Mouse (Mus musculus) erythroblast, embryonic 14.5 days (primary cell): Measurements from ENCODE around the gene B3gat3. TPM values are rescaled to one million over a fixed set of nuclear protein-coding genes. Genes with fewer than 3 reads are reported as not detected.
A peak's percentile ranks its signal among the peaks of the same experiment; 100 is the strongest.

Source experiments
- H3K27me3 ChIP-seq: 2 replicates; pipeline ENCODE4 v1.6.1; 2012; ENCODE audit warnings: inconsistent platforms; ENCODE audit not compliant: control insufficient read depth
- H3K36me3 ChIP-seq: 2 replicates; pipeline ENCODE4 v1.6.1; 2012; ENCODE audit warnings: mild to moderate bottlenecking, inconsistent platforms; ENCODE audit not compliant: control insufficient read depth
- H3K4me1 ChIP-seq: 2 replicates; pipeline ENCODE4 v1.6.1; 2012; ENCODE audit warnings: inconsistent platforms; ENCODE audit not compliant: control insufficient read depth
- H3K4me3 ChIP-seq: replicated peaks from 2 replicates; pipeline ENCODE3; 2012; ENCODE audit warnings: moderate library complexity, mild to moderate bottlenecking, inconsistent platforms
- H3K9me3 ChIP-seq: 2 replicates; pipeline ENCODE4 v1.6.1; 2012; ENCODE audit warnings: low read length, inconsistent platforms, mixed read lengths; ENCODE audit not compliant: control insufficient read depth
- GATA1 ChIP-seq: IDR thresholded peaks from 2 replicates; pipeline ENCODE4 v1.6.1; 2012; ENCODE audit warnings: low read length, inconsistent platforms, mixed read lengths
- TAL1 ChIP-seq: IDR thresholded peaks from 3 replicates; pipeline ENCODE4 v1.6.1; 2012; ENCODE audit warnings: low read length, inconsistent platforms, mixed read lengths
- polyA plus RNA-seq: library from polyadenylated mRNA; stranded (reverse); fragments of >175 nt; gene quantifications from 2 replicates; pipeline ENCODE4 v1.2.3, GENCODE M21; 2012

The B3gat3 gene
- polyA plus RNA-seq, 1 experiment = 16.4 TPM

GRCm38 (mm10) chr19:8897865-8898495, 22.2 kb upstream of the B3gat3 start, which contains the start of gene Ganab:
Ganab (plus strand) TSS chr19:8898071.
- no peaks in the 10 kb centered on the region for H3K27me3 ChIP-seq
- H3K9me3 ChIP-seq = peaks cover 3% of the 10 kb centered on the region; the same call in 1 of the 2 replicates
- peak within 1 kb of the TSS; percentile 70 for H3K4me3 ChIP-seq
- peaks cover 70% of the 10 kb centered on the region for H3K4me1 ChIP-seq
- TF ChIP-seq GATA1 (no peak), TAL1 (no peak)
- H3K36me3 ChIP-seq = peaks cover 68% of the 10 kb centered on the region

GRCm38 (mm10) chr19:8898576-8898975, 21.6 kb upstream of the B3gat3 start:
- peak overlapping the region; percentile 70 for H3K4me3 ChIP-seq
- peaks cover 74% of the 10 kb centered on the region for H3K36me3 ChIP-seq
- TF ChIP-seq TAL1 = no peak
- TF ChIP-seq GATA1 = no peak
- H3K27me3 ChIP-seq = no peaks in the 10 kb centered on the region
- H3K9me3 ChIP-seq = peaks cover 3% of the 10 kb centered on the region; the same call in 1 of the 2 replicates
- H3K4me1 ChIP-seq = peaks cover 65% of the 10 kb centered on the region

DNA sequence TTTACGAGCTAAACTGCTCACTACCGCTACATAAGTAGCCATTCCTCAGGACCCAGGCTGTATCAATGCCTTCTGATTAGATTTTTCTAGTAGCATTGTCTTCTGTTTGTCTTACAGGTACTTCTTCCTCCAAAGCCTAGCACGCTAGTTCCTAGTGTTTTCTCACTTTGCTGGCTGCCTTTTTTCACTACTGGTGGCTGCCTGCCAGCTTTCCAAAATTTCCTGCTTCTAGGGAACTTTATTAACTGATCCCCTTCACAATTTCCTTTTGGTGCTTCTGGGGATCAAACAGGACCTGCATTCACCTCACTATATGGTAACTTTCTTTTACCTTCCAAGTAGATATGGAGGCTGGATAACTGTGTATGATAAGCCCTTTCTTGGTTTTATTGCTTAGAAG, 21.1 kb upstream of the B3gat3 start:
- Histone ChIP-seq H3K27me3 (no peaks in the 10 kb centered on the region), H3K4me3 (peak overlapping the region; percentile 70), H3K4me1 (peaks cover 60% of the 10 kb centered on the region), H3K36me3 (peaks cover 78% of the 10 kb centered on the region), H3K9me3 (peaks cover 3% of the 10 kb centered on the region; the same call in 1 of the 2 replicates)
- TF ChIP-seq TAL1 (no peak), GATA1 (no peak)

DNA sequence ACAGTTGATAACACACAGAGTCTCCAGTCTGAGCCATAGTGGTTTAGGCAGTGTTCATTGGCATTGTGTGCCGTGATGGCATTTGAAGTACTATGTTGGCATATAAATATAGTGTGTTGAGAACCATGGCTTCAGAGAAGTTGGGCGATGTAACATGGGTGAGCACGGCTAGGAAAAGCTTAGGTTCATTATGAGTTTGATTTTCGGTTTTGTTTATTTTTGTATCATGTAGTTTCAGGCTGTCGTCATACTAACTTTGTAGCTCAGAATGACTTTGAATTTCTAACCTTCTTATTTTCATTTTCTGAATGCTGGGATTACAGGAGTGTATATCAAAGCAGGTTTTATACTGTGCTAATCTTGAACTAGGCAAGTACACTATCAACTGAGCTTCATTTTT, 16.8 kb upstream of the B3gat3 start:
- Histone ChIP-seq H3K4me3 (no peak overlapping the region), H3K4me1 (peaks cover 24% of the 10 kb centered on the region), H3K36me3 (peaks cover 87% of the 10 kb centered on the region), H3K9me3 (no peaks in the 10 kb centered on the region), H3K27me3 (no peaks in the 10 kb centered on the region)
- TF ChIP-seq GATA1 (no peak), TAL1 (no peak)

DNA sequence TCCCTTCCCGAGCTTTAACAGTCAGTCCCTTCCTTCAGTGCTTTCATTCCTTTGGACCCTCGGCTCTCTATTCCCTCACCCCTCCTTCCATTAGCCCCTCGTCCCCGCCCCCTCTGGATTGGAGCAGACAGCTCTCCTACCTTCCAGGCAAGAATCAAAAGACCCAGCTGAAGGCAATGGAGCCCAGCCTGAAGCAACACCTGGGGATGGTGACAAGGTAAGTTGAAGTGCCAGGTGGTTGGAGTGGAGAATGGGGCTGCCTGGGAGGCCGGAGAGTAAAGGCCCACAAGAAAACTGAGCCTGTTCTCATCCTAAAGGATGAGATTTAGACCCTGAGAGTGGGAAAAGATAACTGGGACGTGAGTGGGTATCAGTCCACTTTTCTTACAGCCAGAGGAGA, 11.6 kb upstream of the B3gat3 start:
- no peak overlapping the region for H3K4me3 ChIP-seq
- no peaks in the 10 kb centered on the region for H3K9me3 ChIP-seq
- H3K27me3 ChIP-seq = no peaks in the 10 kb centered on the region
- H3K36me3 ChIP-seq = peaks cover 98% of the 10 kb centered on the region
- no peaks in the 10 kb centered on the region for H3K4me1 ChIP-seq
- TF ChIP-seq GATA1 (no peak), TAL1 (no peak)

GRCm38 (mm10) chr19:8911810-8912209, 8.4 kb upstream of the B3gat3 start:
- TF ChIP-seq TAL1 (no peak), GATA1 (no peak)
- Histone ChIP-seq H3K4me1 (no peaks in the 10 kb centered on the region), H3K4me3 (no peak overlapping the region), H3K27me3 (no peaks in the 10 kb centered on the region), H3K36me3 (peaks cover 100% of the 10 kb centered on the region), H3K9me3 (no peaks in the 10 kb centered on the region)

DNA sequence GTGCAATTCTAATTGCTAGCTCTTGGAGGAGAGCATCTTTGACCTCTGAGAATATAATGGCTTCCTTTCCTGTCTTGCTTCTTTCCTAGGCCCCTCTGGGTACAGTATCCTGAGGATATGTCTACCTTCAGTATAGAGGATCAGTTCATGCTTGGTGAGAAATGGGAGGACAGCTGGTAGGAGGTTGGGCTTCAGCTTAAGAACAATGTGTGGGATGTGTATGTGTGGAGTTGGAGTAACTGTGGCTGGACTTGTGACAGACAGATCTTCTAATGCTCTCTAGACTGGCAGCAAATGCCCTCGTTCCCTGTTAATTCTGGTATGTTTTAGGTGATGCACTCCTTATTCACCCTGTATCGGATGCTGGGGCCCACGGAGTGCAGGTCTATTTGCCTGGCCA, 6.0 kb upstream of the B3gat3 start:
- Histone ChIP-seq H3K27me3 (no peaks in the 10 kb centered on the region), H3K4me3 (no peak overlapping the region), H3K9me3 (no peaks in the 10 kb centered on the region), H3K36me3 (peaks cover 82% of the 10 kb centered on the region), H3K4me1 (peaks cover 2% of the 10 kb centered on the region)
- TF ChIP-seq TAL1 (no peak), GATA1 (no peak)

DNA sequence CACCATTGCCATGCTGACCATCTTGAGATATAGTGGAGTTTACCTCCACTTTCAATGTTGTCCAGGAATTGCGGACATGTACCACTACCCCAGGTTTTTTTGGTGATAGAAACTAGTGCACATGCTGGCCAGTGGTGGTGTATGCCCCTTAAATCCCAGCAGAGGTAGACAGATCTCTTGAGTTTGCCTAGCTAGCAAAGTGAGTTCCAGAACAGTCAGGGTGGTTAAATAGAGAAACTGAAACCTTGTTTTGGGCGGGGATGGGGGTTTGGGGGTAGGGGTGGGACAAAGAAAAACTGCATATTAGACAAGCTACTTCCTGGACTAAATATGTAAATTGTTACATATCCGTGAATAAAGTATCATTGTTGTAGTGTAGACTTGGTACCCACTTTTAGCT, 1.2 kb upstream of the B3gat3 start:
- Histone ChIP-seq H3K36me3 (peaks cover 55% of the 10 kb centered on the region), H3K4me3 (no peak overlapping the region), H3K4me1 (peaks cover 37% of the 10 kb centered on the region), H3K27me3 (no peaks in the 10 kb centered on the region), H3K9me3 (no peaks in the 10 kb centered on the region)
- TF ChIP-seq GATA1 (no peak), TAL1 (no peak)

DNA sequence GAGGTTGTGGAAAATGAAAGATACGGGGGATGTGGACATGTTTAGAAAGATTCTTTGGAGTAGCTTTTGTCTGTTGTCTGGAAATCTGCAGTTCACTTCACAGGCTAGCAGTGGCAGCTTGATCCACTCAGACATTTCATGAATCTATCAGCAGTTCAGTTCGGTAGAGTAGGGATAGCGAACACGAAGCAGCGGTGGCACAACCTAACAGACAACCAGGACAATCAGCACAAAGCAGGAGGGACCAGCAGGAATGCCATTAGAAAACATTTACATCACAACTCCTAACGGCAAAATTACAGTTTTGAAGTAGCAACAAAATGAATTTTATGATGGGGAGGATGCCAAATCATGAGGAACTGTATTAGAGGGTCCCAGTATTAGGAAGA, 496 bp upstream of the B3gat3 start:
- Histone ChIP-seq H3K4me1 (peaks cover 41% of the 10 kb centered on the region), H3K4me3 (peak overlapping the region; percentile 95), H3K27me3 (no peaks in the 10 kb centered on the region), H3K9me3 (no peaks in the 10 kb centered on the region), H3K36me3 (peaks cover 53% of the 10 kb centered on the region)
- TF ChIP-seq GATA1 (no peak), TAL1 (no peak)

GRCm38 (mm10) chr19:8920836-8921291, 690 bp downstream of the B3gat3 start:
- H3K27me3 ChIP-seq = no peaks in the 10 kb centered on the region
- no peak for TF ChIP-seq GATA1
- no peak for TF ChIP-seq TAL1
- H3K9me3 ChIP-seq = no peaks in the 10 kb centered on the region
- peaks cover 50% of the 10 kb centered on the region for H3K36me3 ChIP-seq
- peak overlapping the region; percentile 95 for H3K4me3 ChIP-seq
- H3K4me1 ChIP-seq = peaks cover 49% of the 10 kb centered on the region
